Mouse (Mus musculus) ES-Bruce4 (cell line): ENCODE data around the gene Ndp.

Source experiments
- CTCF ChIP-seq: IDR thresholded peaks from one replicate; pipeline ENCODE4 v1.8.1; 2011; ENCODE audit warnings: low read depth, low read length
- EP300 ChIP-seq: IDR thresholded peaks from 2 replicates; pipeline ENCODE4 v1.6.1; 2011; ENCODE audit warnings: low read depth, low read length; ENCODE audit not compliant: insufficient read depth

DNA sequence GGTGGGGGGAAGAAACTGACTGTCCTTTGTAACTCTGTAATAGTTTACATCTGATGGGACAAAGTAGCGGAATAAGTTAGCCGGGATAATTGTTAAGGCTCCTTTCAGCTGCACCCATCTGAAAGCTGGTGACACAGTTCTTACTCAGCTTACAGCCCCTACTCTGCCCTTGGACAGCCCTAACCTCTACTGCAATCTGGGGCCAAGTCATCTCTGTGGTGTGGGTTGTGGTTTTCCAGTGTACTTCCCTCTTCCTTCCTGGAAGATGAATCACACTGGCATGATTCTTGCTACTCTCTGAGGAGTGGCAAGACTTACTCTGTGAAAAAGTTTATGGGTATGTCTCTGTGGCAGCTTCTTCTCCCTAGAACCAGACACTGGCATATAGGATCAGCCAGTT is 43.2 kb upstream of the Ndp start:
- TF ChIP-seq CTCF (no peak), EP300 (no peak)
